Mouse (Mus musculus) intestine, embryonic 15.5 days (tissue): ENCODE measurements around the gene Smgc. TPM values are rescaled to one million over a fixed set of nuclear protein-coding genes. Genes with fewer than 3 reads are reported as not detected.
"Not testable (repeated sequence)": the region's sequence is repeated elsewhere in the genome, so short reads cannot be mapped to it uniquely, and the experiment has no call there.

Experiments used
- ATAC-seq: fragments of 200-750 bp; cut with Nextera tagmentation; 2 replicates; pipeline ENCODE4 v1.8.0; 2017; ENCODE audit warnings: moderate TSS enrichment, moderate library complexity
- H3K27ac ChIP-seq: fragments of 300-500 bp; sonication (generic); 2 replicates; pipeline ENCODE4 v1.5.1; 2015; ENCODE audit warnings: mild to moderate bottlenecking, inconsistent platforms
- H3K27me3 ChIP-seq: fragments of 300-500 bp; sonication (generic); replicated peaks from 2 replicates; pipeline ENCODE4 v1.6.1; 2015; ENCODE audit warnings: inconsistent platforms
- H3K36me3 ChIP-seq: fragments of 300-500 bp; sonication (generic); 2 replicates; pipeline ENCODE4 v1.6.1; 2015; ENCODE audit warnings: inconsistent platforms
- H3K4me1 ChIP-seq: fragments of 300-500 bp; sonication (generic); replicated peaks from 2 replicates; pipeline ENCODE4 v1.6.1; 2015; ENCODE audit warnings: inconsistent platforms
- H3K4me2 ChIP-seq: fragments of 300-500 bp; sonication (generic); replicated peaks from 2 replicates; pipeline ENCODE4 v1.6.1; 2015; ENCODE audit warnings: mild to moderate bottlenecking, inconsistent platforms
- H3K4me3 ChIP-seq: fragments of 300-500 bp; sonication (generic); replicated peaks from 2 replicates; pipeline ENCODE4 v1.5.1; 2015; ENCODE audit warnings: inconsistent platforms
- H3K9ac ChIP-seq: fragments of 300-500 bp; sonication (generic); 2 replicates; pipeline ENCODE4 v1.6.1; 2015; ENCODE audit warnings: inconsistent platforms
- H3K9me3 ChIP-seq: fragments of 300-500 bp; sonication (generic); 2 replicates; pipeline ENCODE4 v1.6.1; 2016; ENCODE audit warnings: inconsistent platforms
- WGBS: fragments of 180-500 bp; shearing (Covaris S2); methylation state at CpG from one replicate; pipeline ENCODE4 v1.1.7; 2015; 5-methylcytosine and 5-hydroxymethylcytosine counted together
- polyA plus RNA-seq: library from polyadenylated mRNA; unstranded; fragments of >200 nt; fragmentation: Nextera tagmentation; extraction: Ambion mirVana; gene quantifications from 2 replicates; pipeline ENCODE4 v1.2.1, GENCODE M21; 2015

Gene Smgc
- not detected in 2 replicates for polyA plus RNA-seq

DNA sequence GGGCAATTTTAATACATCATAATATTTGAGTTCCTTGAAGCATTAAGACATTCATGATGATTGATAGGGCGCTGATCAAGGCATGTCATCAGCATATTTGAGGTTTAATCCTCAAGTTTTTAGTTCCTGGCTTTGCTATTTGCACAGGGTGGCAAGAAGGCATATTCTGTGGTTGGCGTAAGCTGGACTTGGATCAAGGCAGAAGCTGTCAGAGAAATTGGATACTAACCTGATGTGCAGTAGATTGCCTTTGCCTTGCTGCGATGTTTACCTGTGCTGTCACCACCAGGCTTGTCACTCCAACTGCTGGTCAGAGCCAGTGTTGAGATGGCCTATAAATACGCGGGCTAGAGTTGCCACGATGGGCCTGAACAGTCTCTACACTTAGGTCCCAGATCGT is at the start of gene Smgc:
Gene Smgc (plus strand): TSS at position 301 of the 400 bp plus-strand sequence.
- Histone ChIP-seq H3K27me3 (no peaks in the 10 kb centered on the region), H3K9me3 (no peaks in the 10 kb centered on the region), H3K4me3 (no peak within 1 kb of the TSS), H3K4me2 (no peak within 1 kb of the TSS), H3K36me3 (no peaks in the 10 kb centered on the region), H3K9ac (no peak within 1 kb of the TSS), H3K27ac (no peak within 1 kb of the TSS), H3K4me1 (no peaks in the 10 kb centered on the region)
- ATAC-seq: no peak
- WGBS: 83% methylated on average over 7 of the region's 7 CpGs

DNA sequence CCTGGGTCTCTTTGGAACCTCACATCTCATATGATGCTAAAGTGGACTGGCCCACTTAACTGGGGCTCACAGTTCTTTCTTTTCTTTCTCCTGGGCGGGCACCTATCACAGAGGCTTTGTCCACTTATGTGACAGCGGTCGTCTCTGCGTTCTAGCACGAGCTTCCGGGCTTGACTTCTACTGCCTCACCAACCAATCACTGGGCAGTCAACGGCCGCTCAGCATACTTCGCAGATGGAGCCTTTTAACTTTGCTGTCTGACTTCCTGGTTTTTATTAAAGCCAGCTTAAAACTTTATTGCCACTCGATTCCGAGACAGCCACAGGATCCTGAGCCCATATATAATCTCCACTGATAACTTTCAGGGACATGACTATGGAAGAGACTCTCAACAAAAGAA is 49.7 kb upstream of the Smgc start:
- no peak for ATAC-seq
- Histone ChIP-seq H3K27ac (no peak overlapping the region), H3K36me3 (no peaks in the 10 kb centered on the region), H3K4me3 (no peak overlapping the region), H3K4me2 (no peak overlapping the region), H3K27me3 (no peaks in the 10 kb centered on the region), H3K9ac (no peak overlapping the region), H3K9me3 (no peaks in the 10 kb centered on the region), H3K4me1 (no peaks in the 10 kb centered on the region)
- 87% methylated on average over 11 of the region's 11 CpGs for WGBS

DNA sequence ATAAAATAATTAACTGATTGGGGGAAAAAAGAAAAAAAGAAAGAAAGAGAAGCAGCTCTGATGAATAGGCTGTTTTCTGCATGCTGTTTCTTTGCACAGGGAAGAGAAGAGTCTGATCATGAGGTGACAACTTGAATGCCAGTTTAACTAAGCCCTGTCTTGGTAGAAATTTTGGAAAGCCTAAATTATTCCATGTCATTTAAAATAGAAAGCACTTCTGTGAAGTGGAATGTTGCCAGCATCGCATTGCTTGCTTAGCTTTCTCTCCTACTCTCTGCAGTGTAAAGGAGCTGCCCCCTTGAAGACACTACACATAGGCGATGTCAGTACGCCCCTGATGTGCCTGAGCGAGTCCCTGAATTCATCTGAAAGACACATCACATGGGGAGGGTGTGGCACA is 31.6 kb upstream of the Smgc start:
- Histone ChIP-seq H3K36me3 (no peaks in the 10 kb centered on the region), H3K27ac (no peak overlapping the region), H3K27me3 (no peaks in the 10 kb centered on the region), H3K9ac (no peak overlapping the region), H3K9me3 (no peaks in the 10 kb centered on the region), H3K4me3 (no peak overlapping the region), H3K4me1 (no peaks in the 10 kb centered on the region), H3K4me2 (no peak overlapping the region)
- ATAC-seq: no peak
- 91% methylated on average over 4 of the region's 4 CpGs for WGBS

DNA sequence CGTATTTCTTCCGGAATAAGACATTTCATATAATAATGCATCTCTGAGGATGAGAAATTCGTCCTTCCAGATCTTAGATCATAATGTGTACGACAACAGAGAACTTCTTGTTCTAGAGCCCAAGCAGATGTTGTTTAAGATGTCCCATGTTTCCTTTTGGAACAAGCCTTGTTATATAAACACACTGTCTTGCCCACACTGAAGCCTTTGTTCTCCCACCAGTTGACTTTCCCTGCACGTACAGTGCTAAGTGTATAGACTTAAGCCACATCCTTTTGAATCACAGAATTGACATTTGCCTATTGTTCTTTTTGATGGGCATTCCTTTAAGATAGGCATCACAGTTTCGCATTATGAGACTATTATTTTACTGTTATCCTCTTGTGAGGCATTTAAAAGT is 2.7 kb upstream of the Smgc start:
- Histone ChIP-seq H3K4me3 (no peak overlapping the region), H3K4me1 (no peaks in the 10 kb centered on the region), H3K27me3 (no peaks in the 10 kb centered on the region), H3K36me3 (no peaks in the 10 kb centered on the region), H3K4me2 (no peak overlapping the region), H3K27ac (no peak overlapping the region), H3K9ac (no peak overlapping the region), H3K9me3 (no peaks in the 10 kb centered on the region)
- WGBS: 71% methylated on average over 6 of the region's 6 CpGs
- ATAC-seq: no peak

DNA sequence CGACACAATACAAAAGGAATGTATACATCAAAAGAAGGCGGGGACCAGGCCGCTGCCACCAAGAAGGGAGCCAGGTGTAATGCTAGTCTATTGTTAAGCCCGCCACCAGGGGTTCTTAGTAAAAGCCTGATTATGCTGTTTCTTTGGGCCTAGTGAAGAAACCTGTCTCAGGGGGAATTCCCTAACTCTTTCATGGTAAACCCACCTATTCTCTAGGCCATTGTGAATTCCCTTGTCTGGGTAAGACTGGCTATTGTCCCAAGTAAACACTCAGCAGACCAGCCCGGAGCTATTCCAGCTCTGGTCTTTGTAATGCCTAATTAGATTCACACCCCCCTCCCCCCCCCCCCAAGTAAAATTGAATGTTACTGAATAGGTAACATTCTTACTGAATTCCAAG is 26.1 kb downstream of the Smgc start:
- 51% methylated on average over 5 of the region's 5 CpGs for WGBS
- not testable (repeated sequence) for ATAC-seq, H3K36me3 ChIP-seq, H3K4me2 ChIP-seq, H3K4me3 ChIP-seq, H3K9ac ChIP-seq, H3K27me3 ChIP-seq, H3K4me1 ChIP-seq, H3K9me3 ChIP-seq, H3K27ac ChIP-seq

DNA sequence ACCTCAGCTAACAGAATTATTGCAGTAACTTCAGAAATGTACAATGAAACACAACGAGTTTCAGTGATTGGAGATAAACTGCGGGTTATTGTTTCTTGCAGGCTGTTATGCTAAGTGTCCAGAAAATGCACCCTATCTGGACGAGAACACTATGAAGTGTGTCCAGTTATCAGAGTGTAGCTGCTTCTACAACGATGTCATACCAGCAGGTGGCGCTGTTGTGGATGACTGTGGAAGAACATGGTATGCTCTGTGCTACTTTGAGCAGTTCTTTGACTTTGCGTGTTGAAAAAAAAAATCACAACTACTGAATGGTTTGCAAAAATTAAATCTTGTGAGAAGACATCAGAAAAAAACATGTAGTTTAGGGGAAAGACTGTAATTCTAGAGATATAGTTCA is 62.2 kb downstream of the Smgc start:
- no peaks in the 10 kb centered on the region for H3K36me3 ChIP-seq
- no peak overlapping the region for H3K9ac ChIP-seq
- H3K4me2 ChIP-seq: no peak overlapping the region
- 69% methylated on average over 6 of the region's 6 CpGs for WGBS
- no peak overlapping the region for H3K4me3 ChIP-seq
- no peak overlapping the region for H3K27ac ChIP-seq
- no peaks in the 10 kb centered on the region for H3K27me3 ChIP-seq
- H3K4me1 ChIP-seq: no peaks in the 10 kb centered on the region
- no peak for ATAC-seq
- no peaks in the 10 kb centered on the region for H3K9me3 ChIP-seq

DNA sequence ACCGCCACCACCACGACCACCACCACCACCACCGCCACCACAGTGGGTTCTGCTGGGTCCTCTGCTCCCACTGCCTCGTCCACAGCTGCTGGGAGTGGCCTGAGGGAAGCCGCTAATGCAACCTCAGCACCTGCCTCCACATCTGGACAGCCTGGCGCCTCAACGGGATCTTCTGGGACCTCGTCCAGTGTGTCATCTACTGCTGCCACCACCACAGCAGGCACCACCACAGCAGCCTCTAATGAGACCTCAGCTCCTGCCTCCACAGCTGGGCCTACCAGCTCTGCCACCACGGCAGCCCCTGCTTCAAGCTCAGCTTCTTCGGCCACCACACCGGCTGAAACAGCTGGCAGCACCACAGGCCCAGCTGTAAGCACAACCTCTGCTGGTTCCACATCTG is 69.0 kb downstream of the Smgc start:
- no CpG with 5 or more reads among the region's 11 CpGs for WGBS
- not testable (repeated sequence) for H3K4me3 ChIP-seq, H3K4me1 ChIP-seq, H3K36me3 ChIP-seq, H3K27ac ChIP-seq, H3K27me3 ChIP-seq, H3K9me3 ChIP-seq, H3K9ac ChIP-seq, H3K4me2 ChIP-seq, ATAC-seq

Other genes with a start within 250 kb of the Smgc start
- gene Lrrk2, start 165.1 kb upstream of the Smgc start, polyA plus RNA-seq: 2.6 and 2.8 TPM in 2 replicates
- gene Cntn1, start 212.9 kb downstream of the Smgc start, polyA plus RNA-seq: 1.8 TPM in 2 replicates